Mouse (Mus musculus) forebrain, embryonic 13.5 days (tissue): ENCODE measurements around the gene Nudc. TPM values are rescaled to one million over a fixed set of nuclear protein-coding genes. Genes with fewer than 3 reads are reported as not detected.

Experiments used
- ATAC-seq: fragments of 200-750 bp; cut with Nextera tagmentation; 2 replicates; pipeline ENCODE4 v1.8.0; 2017
- H3K27ac ChIP-seq: fragments of 300-500 bp; sonication (generic); 2 replicates; pipeline ENCODE4 v1.5.1; 2015; ENCODE audit warnings: inconsistent platforms, mild to moderate bottlenecking, moderate library complexity
- H3K27me3 ChIP-seq: fragments of 300-500 bp; sonication (generic); 2 replicates; pipeline ENCODE4 v1.6.1; 2015; ENCODE audit warnings: mild to moderate bottlenecking, inconsistent platforms
- H3K36me3 ChIP-seq: fragments of 300-500 bp; sonication (generic); 2 replicates; pipeline ENCODE4 v1.6.1; 2015; ENCODE audit warnings: mild to moderate bottlenecking, inconsistent platforms; ENCODE audit not compliant: poor library complexity, severe bottlenecking
- H3K4me1 ChIP-seq: fragments of 300-500 bp; sonication (generic); 2 replicates; pipeline ENCODE4 v1.6.1; 2015; ENCODE audit warnings: inconsistent platforms
- H3K4me2 ChIP-seq: fragments of 300-500 bp; sonication (generic); 2 replicates; pipeline ENCODE4 v1.6.1; 2015; ENCODE audit warnings: inconsistent platforms, mild to moderate bottlenecking, moderate library complexity
- H3K4me3 ChIP-seq: fragments of 300-500 bp; sonication (generic); 2 replicates; pipeline ENCODE4 v1.5.1; 2015; ENCODE audit warnings: mild to moderate bottlenecking, inconsistent platforms
- H3K9ac ChIP-seq: fragments of 300-500 bp; sonication (generic); 2 replicates; pipeline ENCODE4 v1.6.1; 2015; ENCODE audit warnings: mild to moderate bottlenecking, inconsistent platforms
- H3K9me3 ChIP-seq: fragments of 300-500 bp; sonication (generic); replicated peaks from 2 replicates; pipeline ENCODE4 v1.6.1; 2016; ENCODE audit warnings: inconsistent platforms
- WGBS: fragments of 180-500 bp; shearing (Covaris S2); methylation state at CpG from one replicate; pipeline ENCODE4 v1.1.7; 2015; 5-methylcytosine and 5-hydroxymethylcytosine counted together
- polyA plus RNA-seq: library from polyadenylated mRNA; unstranded; fragments of >200 nt; fragmentation: Nextera tagmentation; extraction: Ambion mirVana; gene quantifications from 2 replicates; pipeline ENCODE4 v1.2.1, GENCODE M21; 2015

Gene Nudc
- 311 and 312 TPM in 2 replicates for polyA plus RNA-seq

- Histone ChIP-seq H3K9me3 (no peaks in the 10 kb centered on the region), H3K36me3 (peaks cover 32% of the 10 kb centered on the region), H3K27me3 (no peaks in the 10 kb centered on the region), H3K27ac (peak within 1 kb of the TSS; percentile 59), H3K4me3 (peak within 1 kb of the TSS; percentile 82), H3K9ac (peak within 1 kb of the TSS; percentile 89), H3K4me2 (peak within 1 kb of the TSS; percentile 81), H3K4me1 (peaks cover 18% of the 10 kb centered on the region)
- WGBS, result under 1% methylated on average over 65 of the region's 77 CpGs
- ATAC-seq, result peak; percentile 99
Observed at GRCm38 (mm10) chr4:133545272-133546231, at the start of gene Nudc. Gene Nudc (minus strand): TSS chr4:133545996.

DNA sequence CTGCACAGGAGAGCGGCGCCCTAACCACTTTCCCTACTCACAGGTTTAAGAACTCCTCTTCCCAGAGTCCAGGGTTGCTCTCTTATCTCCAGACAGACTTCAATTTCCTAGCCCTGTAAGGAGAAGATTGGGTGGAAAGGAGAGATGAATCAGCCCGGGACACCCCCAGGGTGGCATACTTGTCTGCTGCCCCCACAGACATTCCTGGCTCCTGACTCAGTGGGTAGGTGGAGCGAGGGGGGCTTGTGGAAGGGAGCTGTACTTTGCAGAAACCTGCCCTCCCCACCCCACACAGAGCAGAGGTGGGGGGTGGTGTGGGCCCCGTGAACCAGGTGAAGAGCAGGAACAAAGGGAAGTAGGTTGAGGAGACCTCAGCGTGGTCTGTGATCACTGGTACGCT is 49.7 kb upstream of the Nudc start:
- H3K36me3 ChIP-seq, result peaks cover 19% of the 10 kb centered on the region
- H3K4me2 ChIP-seq, result no peak overlapping the region
- no peak for ATAC-seq
- no peak overlapping the region for H3K4me3 ChIP-seq
- WGBS, result 76% methylated on average over 7 of the region's 7 CpGs
- H3K27me3 ChIP-seq, result peaks cover 25% of the 10 kb centered on the region
- H3K27ac ChIP-seq, result no peak overlapping the region
- peaks cover 13% of the 10 kb centered on the region for H3K4me1 ChIP-seq
- H3K9me3 ChIP-seq, result no peaks in the 10 kb centered on the region
- no peak overlapping the region for H3K9ac ChIP-seq

DNA sequence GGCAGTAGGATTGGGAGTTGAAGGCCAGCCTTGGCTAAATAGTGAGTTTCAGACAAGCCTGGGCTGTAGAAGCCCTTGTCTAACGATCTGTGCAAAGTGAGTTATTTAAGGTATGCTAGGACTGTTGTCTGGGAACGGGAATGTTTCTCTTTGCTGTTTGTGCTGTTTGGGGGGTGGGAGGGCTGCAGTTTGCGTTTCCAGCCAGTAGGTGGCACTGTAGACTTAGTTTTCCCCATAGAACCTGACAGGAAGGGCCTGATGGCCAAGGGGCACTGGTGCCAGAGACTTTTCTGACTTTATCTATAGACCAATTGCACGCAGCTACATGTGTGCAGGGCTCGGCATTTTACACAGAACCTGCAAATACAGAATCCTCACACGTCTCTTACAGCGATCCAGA is 46.8 kb upstream of the Nudc start:
- H3K36me3 ChIP-seq, result peaks cover 48% of the 10 kb centered on the region

DNA sequence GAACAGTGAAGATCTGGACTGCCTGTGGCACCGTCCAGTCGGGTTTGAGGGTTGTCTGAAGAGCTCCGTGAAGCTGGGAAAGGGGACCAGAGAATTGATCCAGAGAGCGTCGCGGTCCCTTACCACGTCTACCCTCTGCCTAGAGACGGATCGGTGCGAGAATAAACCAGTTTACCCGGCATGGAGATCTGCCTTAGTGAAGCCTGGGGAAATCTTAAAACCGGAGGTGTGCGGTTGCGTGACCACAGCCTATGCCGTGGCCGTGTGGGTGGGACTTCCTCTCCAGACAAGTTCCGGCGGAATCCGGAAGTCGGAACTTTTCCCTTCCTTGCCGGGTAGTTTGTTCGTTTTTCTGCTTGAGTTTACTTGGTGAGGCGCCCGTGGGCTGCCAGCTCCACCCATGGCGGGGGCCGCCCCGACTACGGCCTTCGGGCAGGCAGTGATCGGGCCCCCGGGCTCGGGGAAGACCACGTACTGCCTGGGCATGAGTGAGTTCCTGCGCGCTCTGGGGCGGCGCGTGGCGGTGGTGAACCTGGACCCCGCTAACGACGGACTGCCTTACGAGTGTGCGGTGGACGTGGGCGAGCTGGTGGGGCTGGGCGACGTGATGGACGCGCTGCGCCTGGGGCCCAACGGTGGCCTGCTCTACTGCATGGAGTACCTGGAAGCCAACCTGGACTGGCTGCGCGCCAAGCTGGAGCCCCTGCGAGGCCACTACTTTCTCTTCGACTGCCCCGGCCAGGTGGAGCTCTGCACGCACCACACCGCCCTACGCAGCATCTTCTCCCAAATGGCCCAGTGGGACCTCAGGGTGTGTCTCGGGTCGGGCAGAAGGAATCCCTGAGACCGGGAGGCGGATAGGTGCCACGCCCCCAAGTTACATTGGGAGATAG is 38.5 kb upstream of the Nudc start, which contains the start of gene Gpn2:
TSS of gene Gpn2 (plus strand) at position 304 of the 893 bp plus-strand sequence.
- peak; percentile 94 for ATAC-seq
- no peaks in the 10 kb centered on the region for H3K9me3 ChIP-seq
- H3K4me1 ChIP-seq, result peaks cover 18% of the 10 kb centered on the region
- H3K4me2 ChIP-seq, result peak within 1 kb of the TSS; percentile 100
- H3K4me3 ChIP-seq, result peak within 1 kb of the TSS; percentile 87
- H3K36me3 ChIP-seq, result peaks cover 73% of the 10 kb centered on the region
- no peaks in the 10 kb centered on the region for H3K27me3 ChIP-seq
- peak within 1 kb of the TSS; percentile 81 for H3K27ac ChIP-seq
- 2% methylated on average over 65 of the region's 65 CpGs for WGBS
- peak within 1 kb of the TSS; percentile 84 for H3K9ac ChIP-seq

More for the DNA sequence above, 46.8 kb upstream of the Nudc start:
- ATAC-seq, result no peak
- H3K9me3 ChIP-seq, result no peaks in the 10 kb centered on the region
- WGBS, result 34% methylated on average over 7 of the region's 7 CpGs
- no peaks in the 10 kb centered on the region for H3K27me3 ChIP-seq
- H3K4me3 ChIP-seq, result no peak overlapping the region
- no peak overlapping the region for H3K27ac ChIP-seq
- H3K4me1 ChIP-seq, result no peaks in the 10 kb centered on the region
- H3K9ac ChIP-seq, result no peak overlapping the region
- H3K4me2 ChIP-seq, result no peak overlapping the region

GRCm38 (mm10) chr4:133583690-133584058 is 37.9 kb upstream of the Nudc start:
- Histone ChIP-seq H3K4me3 (peak overlapping the region; percentile 87), H3K36me3 (peaks cover 73% of the 10 kb centered on the region), H3K27ac (peak overlapping the region; percentile 81), H3K27me3 (no peaks in the 10 kb centered on the region), H3K4me2 (peak overlapping the region; percentile 100), H3K9me3 (no peaks in the 10 kb centered on the region), H3K4me1 (peaks cover 18% of the 10 kb centered on the region), H3K9ac (peak overlapping the region; percentile 84)
- WGBS, result 62% methylated on average over 6 of the region's 6 CpGs
- 0 out of 2 replicates have a peak, but pooled peaks have one; percentile 33 for ATAC-seq

GRCm38 (mm10) chr4:133577983-133578382 is 32.2 kb upstream of the Nudc start:
- 74% methylated on average over 12 of the region's 12 CpGs for WGBS
- ATAC-seq, result no peak
- Histone ChIP-seq H3K27ac (no peak overlapping the region), H3K27me3 (no peaks in the 10 kb centered on the region), H3K4me2 (no peak overlapping the region), H3K4me1 (peaks cover 16% of the 10 kb centered on the region), H3K4me3 (no peak overlapping the region), H3K9me3 (no peaks in the 10 kb centered on the region), H3K36me3 (peaks cover 52% of the 10 kb centered on the region), H3K9ac (no peak overlapping the region)

DNA sequence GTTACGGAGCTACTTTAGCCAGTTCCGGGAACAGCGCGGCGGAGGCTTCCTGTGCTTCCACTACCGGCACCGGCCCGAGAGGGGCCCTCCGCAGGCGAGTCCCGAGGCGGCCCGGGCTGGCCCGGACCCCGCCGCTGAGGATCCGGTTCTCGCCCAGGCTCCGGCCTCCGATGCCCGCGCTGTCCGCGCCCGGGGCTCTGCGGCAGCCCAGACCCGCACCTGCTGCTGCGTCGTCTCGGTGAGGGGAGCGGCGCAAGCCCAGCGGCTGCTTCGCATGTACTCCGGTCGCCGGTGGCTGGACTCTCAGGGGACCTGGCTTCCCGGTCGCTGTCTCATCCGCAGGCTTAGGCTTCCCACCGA is 29.0 kb upstream of the Nudc start:
- peak overlapping the region; percentile 98 for H3K4me3 ChIP-seq
- peaks cover 16% of the 10 kb centered on the region for H3K4me1 ChIP-seq
- H3K27me3 ChIP-seq, result 0 out of 2 replicates have a peak, but pooled peaks cover 4% of the 10 kb centered on the region
- ATAC-seq, result peak; percentile 41
- under 1% methylated on average over 41 of the region's 41 CpGs for WGBS
- no peak overlapping the region for H3K27ac ChIP-seq
- H3K9ac ChIP-seq, result peak overlapping the region; percentile 88
- H3K36me3 ChIP-seq, result peaks cover 20% of the 10 kb centered on the region
- peak overlapping the region; percentile 90 for H3K4me2 ChIP-seq
- H3K9me3 ChIP-seq, result no peaks in the 10 kb centered on the region

- ATAC-seq, result peak; percentile 96
- 6% methylated on average over 44 of the region's 44 CpGs for WGBS
- H3K4me1 ChIP-seq, result peaks cover 16% of the 10 kb centered on the region
Observed at GRCm38 (mm10) chr4:133574070-133574842, 28.5 kb upstream of the Nudc start, which contains the start of gene Gpatch3. Gene Gpatch3 (plus strand): TSS chr4:133574745.

GRCm38 (mm10) chr4:133570066-133570466 is 24.3 kb upstream of the Nudc start:
- H3K9me3 ChIP-seq, result no peaks in the 10 kb centered on the region
- H3K4me1 ChIP-seq, result peaks cover 6% of the 10 kb centered on the region
- no peak overlapping the region for H3K9ac ChIP-seq
- no peak overlapping the region for H3K4me2 ChIP-seq
- no peak overlapping the region for H3K4me3 ChIP-seq
- no peaks in the 10 kb centered on the region for H3K36me3 ChIP-seq
- no peak overlapping the region for H3K27ac ChIP-seq
- ATAC-seq, result no peak
- 63% methylated on average over 10 of the region's 10 CpGs for WGBS
- 0 out of 2 replicates have a peak, but pooled peaks cover 4% of the 10 kb centered on the region for H3K27me3 ChIP-seq

More at GRCm38 (mm10) chr4:133574070-133574842, 28.5 kb upstream of the Nudc start, which contains the start of gene Gpatch3:
- peak within 1 kb of the TSS; percentile 91 for H3K27ac ChIP-seq
- H3K36me3 ChIP-seq, result peaks cover 15% of the 10 kb centered on the region
- peak within 1 kb of the TSS; percentile 90 for H3K4me2 ChIP-seq
- peak within 1 kb of the TSS; percentile 88 for H3K9ac ChIP-seq
- 0 out of 2 replicates have a peak, but pooled peaks cover 4% of the 10 kb centered on the region for H3K27me3 ChIP-seq
- no peaks in the 10 kb centered on the region for H3K9me3 ChIP-seq
- peak within 1 kb of the TSS; percentile 98 for H3K4me3 ChIP-seq

GRCm38 (mm10) chr4:133569291-133570065 is 23.7 kb upstream of the Nudc start:
- no peaks in the 10 kb centered on the region for H3K36me3 ChIP-seq
- no peak for ATAC-seq
- peaks cover 5% of the 10 kb centered on the region for H3K4me1 ChIP-seq
- H3K27me3 ChIP-seq, result 0 out of 2 replicates have a peak, but pooled peaks cover 4% of the 10 kb centered on the region
- H3K9me3 ChIP-seq, result no peaks in the 10 kb centered on the region; the same call in 1 of the 2 replicates
- no peak overlapping the region for H3K27ac ChIP-seq
- 87% methylated on average over 10 of the region's 10 CpGs for WGBS
- no peak overlapping the region for H3K9ac ChIP-seq
- H3K4me3 ChIP-seq, result no peak overlapping the region
- H3K4me2 ChIP-seq, result no peak overlapping the region
